Mouse (Mus musculus): ENCODE data around the gene Traf6.
A peak's percentile ranks its signal among the peaks of the same experiment; 100 is the strongest.

The Traf6 gene

GRCm38 (mm10) chr2:101695584-101695983, 17.4 kb downstream of the Traf6 start:
- no peak for DNase-seq

GRCm38 (mm10) chr2:101699284-101699683, 21.1 kb downstream of the Traf6 start:
- no peak for DNase-seq

- DNase-seq = peak; percentile 22
Observed at GRCm38 (mm10) chr2:101705941-101706485, 27.8 kb downstream of the Traf6 start.

GRCm38 (mm10) chr2:101711608-101712007, 33.4 kb downstream of the Traf6 start:
- DNase-seq = no peak

- peak; percentile 48 for DNase-seq
Observed at GRCm38 (mm10) chr2:101715650-101716323, 37.6 kb downstream of the Traf6 start.

GRCm38 (mm10) chr2:101717162-101717561, 38.9 kb downstream of the Traf6 start:
- DNase-seq = no peak

- no peak for DNase-seq
Observed at GRCm38 (mm10) chr2:101721835-101722234, 43.6 kb downstream of the Traf6 start.

GRCm38 (mm10) chr2:101722370-101723332, 44.4 kb downstream of the Traf6 start:
- peak; percentile 14 for DNase-seq

- no peak for DNase-seq
Observed at GRCm38 (mm10) chr2:101723333-101723881, 45.2 kb downstream of the Traf6 start.

- DNase-seq = no peak
Observed at GRCm38 (mm10) chr2:101727787-101728186, 49.6 kb downstream of the Traf6 start.

GRCm38 (mm10) chr2:101729472-101729871, 51.2 kb downstream of the Traf6 start:
- no peak for DNase-seq

- peak; percentile 84 for DNase-seq
Observed at GRCm38 (mm10) chr2:101730972-101731371, 52.7 kb downstream of the Traf6 start.

- no peak for DNase-seq
Observed at GRCm38 (mm10) chr2:101732777-101733210, 54.6 kb downstream of the Traf6 start.

- DNase-seq = peak; percentile 67
Observed at GRCm38 (mm10) chr2:101733564-101733963, 55.3 kb downstream of the Traf6 start.

- no peak for DNase-seq
Observed at GRCm38 (mm10) chr2:101739914-101740313, 61.7 kb downstream of the Traf6 start.

GRCm38 (mm10) chr2:101741653-101742052, 63.4 kb downstream of the Traf6 start:
- no peak for DNase-seq

GRCm38 (mm10) chr2:101742072-101742860, 64.0 kb downstream of the Traf6 start:
- DNase-seq = no peak

- peak; percentile 71 for DNase-seq
Observed at GRCm38 (mm10) chr2:101745656-101746055, 67.4 kb downstream of the Traf6 start.

- DNase-seq = no peak
Observed at GRCm38 (mm10) chr2:101746537-101746936, 68.3 kb downstream of the Traf6 start.

All from kidney, adult 9 months (tissue).